Mouse (Mus musculus) MEL (cell line): ENCODE results near the gene P2rx4. TPM values are rescaled to one million over a fixed set of nuclear protein-coding genes. Genes with fewer than 3 reads are reported as not detected.
"Not testable (repeated sequence)": the region's sequence is repeated elsewhere in the genome, so short reads cannot be mapped to it uniquely, and the experiment has no call there.

Experiments
- DNase-seq: peaks from one replicate; pipeline ENCODE4 v3.0.0; 2011; ENCODE audit warnings: low read depth, low spot score
- H3K27ac ChIP-seq: 2 replicates; pipeline ENCODE4 v1.5.1; 2012; ENCODE audit warnings: low read depth, mild to moderate bottlenecking, control low read depth, low read length, moderate library complexity; ENCODE audit not compliant: control insufficient read depth
- H3K27me3 ChIP-seq, 2 experiments: fragments of 150-350 bp in 1 of 2; sonication (generic) in 1 of 2; 2 replicates each; pipeline ENCODE4 v1.6.1; 2012; ENCODE audit warnings: low read length in 2 of 2, mild to moderate bottlenecking in 2 of 2, improper control_type of control experiment in 1 of 2, moderate library complexity in 1 of 2; ENCODE audit not compliant: insufficient read depth in 2 of 2, control insufficient read depth in 1 of 2
- H3K36me3 ChIP-seq, 2 experiments: 2 replicates each; pipeline ENCODE4 v1.6.1; 2012 to 2014; ENCODE audit warnings: low read length in 2 of 2, improper control_type of control experiment in 1 of 2, inconsistent platforms in 1 of 2, mild to moderate bottlenecking in 1 of 2; ENCODE audit not compliant: insufficient read depth in 2 of 2, control insufficient read depth in 1 of 2
- H3K4me1 ChIP-seq, 2 experiments: fragments of 150-350 bp in 1 of 2; sonication (generic) in 1 of 2; 2 replicates each; pipeline ENCODE4 v1.6.1; 2012; ENCODE audit warnings: low read length in 2 of 2, improper control_type of control experiment in 1 of 2, mild to moderate bottlenecking in 1 of 2; ENCODE audit not compliant: insufficient read depth in 2 of 2, control insufficient read depth in 1 of 2
- H3K4me3 ChIP-seq, 2 experiments: fragments of 150-350 bp in 1 of 2; sonication (generic) in 1 of 2; 2 replicates each; pipeline ENCODE4 v1.5.1; 2012; ENCODE audit warnings: low read depth in 2 of 2, low read length in 2 of 2, mild to moderate bottlenecking in 2 of 2, moderate library complexity in 2 of 2, control low read depth in 1 of 2, improper control_type of control experiment in 1 of 2; ENCODE audit not compliant: control insufficient read depth in 1 of 2, insufficient read depth in 1 of 2
- H3K79me2 ChIP-seq: 2 replicates; pipeline ENCODE4 v1.6.1; 2012; ENCODE audit warnings: mild to moderate bottlenecking, low read length, moderate library complexity; ENCODE audit not compliant: control insufficient read depth, poor library complexity, insufficient read depth
- H3K9ac ChIP-seq: 2 replicates; pipeline ENCODE4 v1.6.1; 2012; ENCODE audit warnings: low read depth, mild to moderate bottlenecking, control low read depth, low read length, moderate library complexity; ENCODE audit not compliant: control insufficient read depth, poor library complexity, severe bottlenecking
- H3K9me3 ChIP-seq: fragments of 150-350 bp; sonication (generic); replicated peaks from 2 replicates; pipeline ENCODE4 v1.6.1; 2012; ENCODE audit warnings: mild to moderate bottlenecking, low read length, improper control_type of control experiment, moderate library complexity; ENCODE audit not compliant: insufficient read depth
- CHD2 ChIP-seq: IDR thresholded peaks from 2 replicates; pipeline ENCODE4 v1.6.1; 2011; ENCODE audit warnings: low read length, improper control_type of control experiment
- CTCF ChIP-seq, 3 experiments: IDR thresholded peaks in 2 of 3; conservative IDR thresholded peaks in 1 of 3; 2 replicates each; pipeline ENCODE4 v1.5.1; 2011 to 2012; ENCODE audit warnings: low read length in 3 of 3, low read depth in 2 of 3, mild to moderate bottlenecking in 2 of 3, improper control_type of control experiment in 1 of 3, inconsistent platforms in 1 of 3, mixed read lengths in 1 of 3, moderate library complexity in 1 of 3; ENCODE audit not compliant: control insufficient read depth in 1 of 3, insufficient read depth in 1 of 3, poor library complexity in 1 of 3, severe bottlenecking in 1 of 3
- E2F4 ChIP-seq: IDR thresholded peaks from 2 replicates; pipeline ENCODE4 v1.6.1; 2011; ENCODE audit warnings: low read depth, low read length, improper control_type of control experiment, borderline replicate concordance
- ELF1 ChIP-seq: IDR thresholded peaks from 2 replicates; pipeline ENCODE4 v1.6.1; 2014; ENCODE audit warnings: low read depth, mild to moderate bottlenecking, inconsistent platforms, low read length, improper control_type of control experiment, moderate library complexity
- ETS1 ChIP-seq: IDR thresholded peaks from 2 replicates; pipeline ENCODE4 v1.6.1; 2012; ENCODE audit warnings: low read depth, mild to moderate bottlenecking, inconsistent platforms, low read length, improper control_type of control experiment, moderate library complexity
- GABPA ChIP-seq: IDR thresholded peaks from 2 replicates; pipeline ENCODE4 v1.6.1; 2012; ENCODE audit warnings: low read depth, mild to moderate bottlenecking, inconsistent platforms, low read length, improper control_type of control experiment, moderate library complexity
- KAT2A ChIP-seq: conservative IDR thresholded peaks from 2 replicates; pipeline ENCODE4 v1.6.1; 2012; ENCODE audit warnings: low read depth, low read length, improper control_type of control experiment, inconsistent platforms
- MAX ChIP-seq: IDR thresholded peaks from 2 replicates; pipeline ENCODE4 v1.6.1; 2011; ENCODE audit warnings: low read length, improper control_type of control experiment
- MXI1 ChIP-seq: IDR thresholded peaks from 2 replicates; pipeline ENCODE4 v1.6.1; 2011; ENCODE audit warnings: mild to moderate bottlenecking, low read depth, low read length, improper control_type of control experiment
- MYC ChIP-seq: IDR thresholded peaks from 2 replicates; pipeline ENCODE4 v1.6.1; 2011; ENCODE audit warnings: low read depth, mild to moderate bottlenecking, low read length, improper control_type of control experiment, moderate library complexity
- NELFE ChIP-seq: IDR thresholded peaks from 2 replicates; pipeline ENCODE4 v1.6.1; 2011; ENCODE audit warnings: low read depth, low read length, improper control_type of control experiment
- NRF1 ChIP-seq: IDR thresholded peaks from 2 replicates; pipeline ENCODE4 v1.6.1; 2014; ENCODE audit warnings: low read depth, mild to moderate bottlenecking, inconsistent platforms, low read length, improper control_type of control experiment, moderate library complexity; ENCODE audit not compliant: poor library complexity, insufficient read depth, severe bottlenecking
- POLR2A ChIP-seq, 2 experiments: IDR thresholded peaks; 2 replicates each; pipeline ENCODE4 v1.6.1; 2011 to 2012; ENCODE audit warnings: low read length in 2 of 2, mild to moderate bottlenecking in 2 of 2, control low read depth in 1 of 2, improper control_type of control experiment in 1 of 2, low read depth in 1 of 2, moderate library complexity in 1 of 2; ENCODE audit not compliant: control insufficient read depth in 1 of 2, insufficient read depth in 1 of 2, poor library complexity in 1 of 2
- POLR2AphosphoS2 ChIP-seq: IDR thresholded peaks from 2 replicates; pipeline ENCODE4 v1.6.1; 2011; ENCODE audit warnings: low read length, improper control_type of control experiment
- RAD21 ChIP-seq: IDR thresholded peaks from 2 replicates; pipeline ENCODE4 v1.6.1; 2011; ENCODE audit warnings: mild to moderate bottlenecking, low read depth, low read length, improper control_type of control experiment
- SIN3A ChIP-seq: IDR thresholded peaks from 2 replicates; pipeline ENCODE4 v1.6.1; 2012; ENCODE audit warnings: low read length, improper control_type of control experiment, inconsistent platforms
- SMC3 ChIP-seq: IDR thresholded peaks from 2 replicates; pipeline ENCODE4 v1.6.1; 2011; ENCODE audit warnings: low read depth, low read length, improper control_type of control experiment
- TAL1 ChIP-seq: IDR thresholded peaks from 2 replicates; pipeline ENCODE4 v1.6.1; 2012; ENCODE audit warnings: mild to moderate bottlenecking, inconsistent platforms, low read length, moderate library complexity, mixed read lengths
- USF2 ChIP-seq, 2 experiments: IDR thresholded peaks; 2 replicates each; pipeline ENCODE4 v1.6.1; 2011 to 2012; ENCODE audit warnings: improper control_type of control experiment in 2 of 2, low read length in 2 of 2, borderline replicate concordance in 1 of 2, inconsistent platforms in 1 of 2, low read depth in 1 of 2, mild to moderate bottlenecking in 1 of 2; ENCODE audit not compliant: insufficient read depth in 1 of 2
- ZC3H11A ChIP-seq: IDR thresholded peaks from 2 replicates; pipeline ENCODE4 v1.6.1; 2012; ENCODE audit warnings: low read depth, mild to moderate bottlenecking, inconsistent platforms, low read length, improper control_type of control experiment
- ZKSCAN1 ChIP-seq: IDR thresholded peaks from 2 replicates; pipeline ENCODE4 v1.6.1; 2012; ENCODE audit warnings: low read depth, mild to moderate bottlenecking, inconsistent platforms, low read length, improper control_type of control experiment, moderate library complexity
- polyA plus RNA-seq, 2 experiments: library from polyadenylated mRNA; stranded (reverse) in 1 of 2; unstranded in 1 of 2; fragments of >175 nt in 1 of 2; fragments of >200 nt in 1 of 2; gene quantifications; 2 replicates each; pipeline versions ENCODE4 v1.2.1 to v1.2.4; 2012; ENCODE audit warnings: low replicate concordance in 2 of 2, low read depth in 1 of 2; ENCODE audit not compliant: insufficient read length in 2 of 2, insufficient read depth in 1 of 2, missing spikeins in 1 of 2
- total RNA-seq: library from RNA; depleted of rRNA; stranded (reverse); fragments of 300-350 nt; gene quantifications from 2 replicates; pipeline ENCODE4 v1.2.3, GENCODE M21; 2012

P2rx4 gene
- total and polyA plus RNA-seq, 3 experiments, result 15.2 to 30.9 TPM; not detected in 1

GRCm38 (mm10) chr5:122668981-122669897, 38.1 kb upstream of the P2rx4 start (continued):
- TF ChIP-seq NRF1 (no peak), E2F4 (no peak), SMC3 (no peak), MAX (0 out of 2 replicates have a peak, but pooled peaks have one; percentile 46), POLR2A (IDR thresholded peaks at IDR 0.05; ENCODE audit: control insufficient read depth in 1 of 2, insufficient read depth in 1 of 2, low read depth in 1 of 2, low read length in 2 of 2, poor library complexity in 1 of 2) (no peak), TAL1 (no peak), GABPA (no peak), SIN3A (peak; percentile 84), KAT2A (peak; percentile 62; the same call in 1 of the 2 replicates), CTCF (IDR thresholded peaks at IDR 0.05 in 2 of 3, conservative IDR thresholded peaks at IDR 0.05 in 1 of 3; ENCODE audit: control insufficient read depth in 1 of 3, insufficient read depth in 1 of 3, low read depth in 2 of 3, low read length in 3 of 3, poor library complexity in 1 of 3, severe bottlenecking in 1 of 3) (no peak), NELFE (peak; percentile 24; the same call in 1 of the 2 replicates), MXI1 (no peak; the same call in 1 of the 2 replicates), CHD2 (no peak), POLR2AphosphoS2 (peak; percentile 48; the same call in 1 of the 2 replicates), ELF1 (peak; percentile 23; the same call in 1 of the 2 replicates), ETS1 (peak; percentile 93), USF2 (IDR thresholded peaks at IDR 0.05; ENCODE audit: borderline replicate concordance in 1 of 2, insufficient read depth in 1 of 2, low read depth in 1 of 2, low read length in 2 of 2) (0 out of 4 replicates have a peak, but pooled peaks of 1 of the 2 experiments have one; percentile 26), MYC (no peak), ZKSCAN1 (no peak)
- TF ChIP-seq, all 39 proteins: peak for 18

DNA sequence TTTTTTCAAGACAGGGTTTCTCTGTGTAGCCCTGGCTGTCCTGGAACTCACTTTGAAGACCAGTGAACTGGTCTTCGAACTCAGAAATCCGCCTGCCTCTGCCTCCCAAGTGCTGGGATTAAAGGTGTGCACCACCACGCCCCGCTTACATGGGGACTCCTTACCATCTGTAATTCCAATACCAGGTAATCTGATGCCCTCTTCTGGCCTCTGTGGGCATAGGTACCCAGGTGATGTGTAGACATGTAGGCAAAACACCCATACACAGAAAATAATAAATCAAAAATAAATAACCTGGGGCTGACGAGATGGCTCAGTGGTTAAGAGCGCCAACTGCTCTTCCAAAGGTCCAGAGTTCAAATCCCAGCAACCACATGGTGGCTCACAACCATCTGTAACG, 35.7 kb upstream of the P2rx4 start:
- H3K27me3 ChIP-seq, H3K79me2 ChIP-seq, H3K4me3 ChIP-seq, H3K9me3 ChIP-seq, H3K27ac ChIP-seq, H3K9ac ChIP-seq: not testable (repeated sequence)
- TF ChIP-seq SMC3, result peak; percentile 32
- peak; percentile 43 for TF ChIP-seq RAD21
- peak; percentile 11 to 45 (median 20); a peak in 2 of 6 replicates for TF ChIP-seq CTCF (IDR thresholded peaks at IDR 0.05 in 2 of 3, conservative IDR thresholded peaks at IDR 0.05 in 1 of 3; ENCODE audit: control insufficient read depth in 1 of 3, insufficient read depth in 1 of 3, low read depth in 2 of 3, low read length in 3 of 3, poor library complexity in 1 of 3, severe bottlenecking in 1 of 3)
- TF ChIP-seq ZC3H11A, result peak; percentile 38; the same call in 1 of the 2 replicates
- DNase-seq, result peak; percentile 39
- H3K36me3 ChIP-seq, result peaks cover 11 to 28% of the 10 kb centered on the region in 2 experiments
- peaks cover 11 to 21% of the 10 kb centered on the region in 2 experiments; a peak in 3 of 4 replicates for H3K4me1 ChIP-seq
